Mouse (Mus musculus): Measurements from ENCODE around the gene Wrb.

DNA sequence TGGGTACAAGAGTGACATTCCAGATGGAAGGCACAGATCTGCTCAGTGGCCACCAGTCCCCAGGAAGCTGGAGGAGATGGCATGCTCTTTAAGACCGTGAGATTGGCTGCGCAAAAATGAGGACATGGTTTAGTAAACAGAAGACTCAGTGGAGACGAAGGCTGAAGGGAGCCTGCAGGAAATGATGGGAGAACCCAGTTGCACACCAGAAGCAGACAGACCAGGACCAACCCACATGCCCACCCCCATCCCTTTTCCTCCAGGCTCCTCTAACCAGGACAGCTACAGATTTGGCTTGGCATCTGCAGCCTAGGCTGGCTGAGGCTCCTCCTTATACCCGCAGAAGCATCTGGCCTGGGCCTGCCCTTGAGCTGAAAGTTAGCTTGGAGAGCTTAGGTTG lies 16.1 kb downstream of the Wrb start:
- TF ChIP-seq POLR2A (IDR thresholded peaks at IDR 0.05; ENCODE audit: extremely low read depth, insufficient read depth, low read length) (no peak), CTCF (IDR thresholded peaks at IDR 0.05; ENCODE audit: extremely low read depth, insufficient read depth, low read length) (no peak)

All from cortical plate, adult 2 months (tissue).